Mouse (Mus musculus) limb, embryonic 13.5 days (tissue): ENCODE results near the gene Skap1. TPM values are rescaled to one million over a fixed set of nuclear protein-coding genes. Genes with fewer than 3 reads are reported as not detected.

Experiments
- ATAC-seq: fragments of 200-750 bp; cut with Nextera tagmentation; 2 replicates; pipeline ENCODE4 v1.8.0; 2017; ENCODE audit warnings: low read depth, moderate number of reproducible peaks, moderate TSS enrichment; ENCODE audit not compliant: low FRiP score
- H3K27ac ChIP-seq: fragments of 300-500 bp; sonication (generic); 2 replicates; pipeline ENCODE4 v1.5.1; 2015; ENCODE audit warnings: inconsistent platforms, mild to moderate bottlenecking, moderate library complexity
- H3K27me3 ChIP-seq: fragments of 300-500 bp; sonication (generic); 2 replicates; pipeline ENCODE4 v1.6.1; 2015; ENCODE audit warnings: mild to moderate bottlenecking, inconsistent platforms
- H3K36me3 ChIP-seq: fragments of 300-500 bp; sonication (generic); 2 replicates; pipeline ENCODE4 v1.6.1; 2015; ENCODE audit warnings: inconsistent platforms, mild to moderate bottlenecking, moderate library complexity
- H3K4me1 ChIP-seq: fragments of 300-500 bp; sonication (generic); 2 replicates; pipeline ENCODE4 v1.6.1; 2015; ENCODE audit warnings: inconsistent platforms
- H3K4me2 ChIP-seq: fragments of 300-500 bp; sonication (generic); replicated peaks from 2 replicates; pipeline ENCODE4 v1.6.1; 2015; ENCODE audit warnings: inconsistent platforms, mild to moderate bottlenecking, moderate library complexity
- H3K4me3 ChIP-seq: fragments of 300-500 bp; sonication (generic); 2 replicates; pipeline ENCODE4 v1.5.1; 2015; ENCODE audit warnings: moderate library complexity, mild to moderate bottlenecking, inconsistent platforms
- H3K9ac ChIP-seq: fragments of 300-500 bp; sonication (generic); 2 replicates; pipeline ENCODE4 v1.6.1; 2015; ENCODE audit warnings: mild to moderate bottlenecking, inconsistent platforms
- H3K9me3 ChIP-seq: fragments of 300-500 bp; sonication (generic); 2 replicates; pipeline ENCODE4 v1.6.1; 2016; ENCODE audit warnings: inconsistent platforms
- WGBS: fragments of 180-500 bp; shearing (Covaris S2); methylation state at CpG from one replicate; pipeline ENCODE4 v1.1.7; 2015; 5-methylcytosine and 5-hydroxymethylcytosine counted together
- polyA plus RNA-seq: library from polyadenylated mRNA; unstranded; fragments of >200 nt; fragmentation: Nextera tagmentation; extraction: Ambion mirVana; gene quantifications from 2 replicates; pipeline ENCODE4 v1.2.1, GENCODE M21; 2015

Gene Skap1
- polyA plus RNA-seq, 1 experiment from 2014 or later, result 0.61 TPM

DNA sequence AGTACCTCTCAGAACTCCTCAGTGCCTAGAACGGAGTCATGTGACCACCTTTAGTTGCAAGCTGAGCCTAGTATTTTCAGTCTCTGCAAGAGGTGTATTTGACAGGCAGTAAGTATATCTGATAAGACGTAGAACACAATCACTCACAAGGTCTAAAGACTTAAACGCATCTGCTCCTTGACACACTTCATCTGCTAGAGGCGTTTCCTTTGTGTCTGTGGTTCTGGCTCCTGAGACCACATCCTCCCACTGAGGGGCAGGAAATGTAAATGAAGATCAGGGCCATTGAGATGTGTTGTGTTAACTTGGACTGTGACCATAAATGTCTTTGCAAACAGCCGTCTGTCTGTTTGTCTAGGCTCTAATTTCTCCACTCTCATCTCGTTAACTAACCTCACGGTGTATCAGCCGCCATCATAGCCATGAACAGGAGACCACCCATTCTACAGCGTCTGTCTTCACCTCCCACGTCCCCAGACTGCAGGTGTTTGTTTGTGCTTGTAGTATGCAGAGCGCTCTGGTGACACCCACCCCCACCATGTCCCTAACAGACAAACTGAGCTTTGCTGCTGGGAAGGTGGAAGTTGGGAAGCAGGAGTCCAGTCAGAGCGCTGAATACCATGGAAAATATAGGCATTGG, 22.7 kb upstream of the Skap1 start:
- Histone ChIP-seq H3K27me3 (peaks cover 38% of the 10 kb centered on the region), H3K4me2 (no peak overlapping the region), H3K4me3 (no peak overlapping the region), H3K9ac (no peak overlapping the region), H3K4me1 (no peaks in the 10 kb centered on the region), H3K27ac (no peak overlapping the region), H3K36me3 (no peaks in the 10 kb centered on the region), H3K9me3 (no peaks in the 10 kb centered on the region)
- ATAC-seq, result no peak
- 54% methylated on average over 12 of the region's 12 CpGs for WGBS

DNA sequence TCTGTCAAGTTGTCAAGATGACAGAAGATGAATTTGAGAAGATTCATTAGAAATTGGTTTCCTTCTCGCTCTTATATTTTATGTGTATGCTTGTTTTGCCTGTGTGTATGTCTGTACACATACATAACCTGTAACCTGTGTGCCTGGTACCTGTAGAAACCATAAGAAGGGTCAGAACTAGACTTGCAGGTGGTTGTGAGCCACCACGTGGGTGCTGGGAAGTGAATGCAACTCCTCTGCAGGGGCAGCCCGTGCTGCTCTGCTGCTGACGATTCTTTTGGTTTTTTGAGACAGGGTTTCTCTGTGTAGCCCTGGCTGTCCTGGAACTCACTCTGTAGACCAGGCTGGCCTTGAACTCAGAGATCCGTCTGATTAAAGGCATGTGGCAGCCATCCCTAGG, 21.9 kb upstream of the Skap1 start:
- ATAC-seq, result no peak

DNA sequence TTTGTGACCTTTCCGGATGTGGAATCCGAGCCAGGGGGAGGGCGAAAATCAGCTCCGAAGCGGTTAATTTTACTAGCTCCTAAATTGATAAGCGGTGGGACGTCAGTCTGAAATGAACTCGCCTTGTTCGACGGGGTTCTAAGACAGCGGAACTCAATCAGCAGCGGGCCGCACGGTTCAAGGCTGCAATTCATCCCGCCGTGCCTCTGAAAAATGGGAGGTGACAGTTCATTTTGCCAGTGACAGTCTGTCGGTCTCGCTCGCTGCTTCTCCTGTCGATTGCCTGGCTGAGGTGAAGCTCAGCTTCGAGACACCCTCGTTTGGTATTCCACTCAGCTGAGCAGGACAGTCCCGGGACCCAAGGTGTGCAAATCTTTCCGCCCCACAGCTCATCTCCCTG, 16.5 kb upstream of the Skap1 start:
- Histone ChIP-seq H3K9ac (no peak overlapping the region), H3K9me3 (no peaks in the 10 kb centered on the region), H3K4me2 (no peak overlapping the region), H3K4me3 (no peak overlapping the region), H3K27ac (no peak overlapping the region), H3K27me3 (peaks cover 13% of the 10 kb centered on the region), H3K4me1 (no peaks in the 10 kb centered on the region), H3K36me3 (no peaks in the 10 kb centered on the region)
- 68% methylated on average over 24 of the region's 24 CpGs for WGBS
- ATAC-seq, result no peak

More for the DNA sequence above, 21.9 kb upstream of the Skap1 start:
- peaks cover 33% of the 10 kb centered on the region for H3K27me3 ChIP-seq
- 81% methylated on average over 5 of the region's 5 CpGs for WGBS
- H3K9me3 ChIP-seq, result no peaks in the 10 kb centered on the region
- H3K27ac ChIP-seq, result no peak overlapping the region
- no peak overlapping the region for H3K9ac ChIP-seq
- no peak overlapping the region for H3K4me3 ChIP-seq
- no peak overlapping the region for H3K4me2 ChIP-seq
- no peaks in the 10 kb centered on the region for H3K4me1 ChIP-seq
- H3K36me3 ChIP-seq, result no peaks in the 10 kb centered on the region

DNA sequence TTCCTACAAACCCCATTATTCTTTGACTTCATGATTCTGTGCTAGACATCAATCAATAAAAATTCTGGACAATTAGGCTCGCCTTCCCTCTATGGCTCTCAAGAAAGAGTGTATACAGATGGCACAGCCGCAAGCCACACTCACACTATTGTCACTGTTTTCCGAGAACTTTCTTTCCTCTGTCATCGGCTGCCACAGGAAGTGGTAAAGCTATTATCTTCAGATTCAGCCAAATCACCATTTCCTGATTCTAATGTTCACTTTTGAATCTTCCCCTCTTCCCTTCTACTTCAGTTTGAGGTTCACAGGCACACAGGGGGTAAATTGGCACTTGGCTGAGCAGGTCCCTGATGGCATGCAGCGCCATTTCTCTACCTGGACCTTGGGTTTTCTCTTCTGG, 9.3 kb upstream of the Skap1 start:
- H3K36me3 ChIP-seq, result no peaks in the 10 kb centered on the region
- peaks cover 39% of the 10 kb centered on the region for H3K27me3 ChIP-seq
- no peak overlapping the region for H3K4me2 ChIP-seq
- H3K4me1 ChIP-seq, result peaks cover 9% of the 10 kb centered on the region; the same call in 1 of the 2 replicates
- H3K27ac ChIP-seq, result no peak overlapping the region
- H3K4me3 ChIP-seq, result no peak overlapping the region
- H3K9me3 ChIP-seq, result no peaks in the 10 kb centered on the region
- 80% methylated on average over 5 of the region's 5 CpGs for WGBS
- no peak for ATAC-seq
- no peak overlapping the region for H3K9ac ChIP-seq

DNA sequence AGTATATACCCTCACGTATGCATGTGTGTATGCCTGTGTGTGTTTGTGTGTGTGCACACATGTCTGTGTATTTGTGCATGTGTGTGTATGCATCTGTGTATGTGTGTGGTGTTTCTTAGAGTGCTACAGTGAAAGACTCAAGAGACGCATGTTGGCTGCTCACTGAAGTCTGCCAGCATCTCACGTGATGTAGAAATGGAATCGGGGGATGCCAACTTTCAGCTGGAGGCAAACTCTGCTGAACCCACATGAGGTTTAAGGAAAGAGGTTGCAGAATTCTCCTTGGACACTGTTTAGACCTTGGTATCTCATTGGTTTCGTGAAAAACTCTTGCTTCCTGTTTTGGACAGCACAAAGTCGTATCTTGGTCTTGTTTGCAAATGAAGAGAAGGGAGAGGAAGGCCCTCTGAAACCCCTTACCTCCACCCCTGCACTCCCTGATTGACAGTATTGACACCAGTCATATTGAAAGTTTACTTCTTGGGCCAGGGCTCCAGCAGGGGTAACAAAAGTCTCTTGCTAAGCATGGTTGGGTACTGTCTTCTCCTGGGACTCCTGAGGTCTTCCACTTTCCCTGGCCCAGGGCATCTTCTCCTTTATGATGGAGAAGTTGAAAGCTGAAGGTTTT, 8.6 kb upstream of the Skap1 start:
- WGBS, result 91% methylated on average over 6 of the region's 6 CpGs
- Histone ChIP-seq H3K4me3 (no peak overlapping the region), H3K36me3 (no peaks in the 10 kb centered on the region), H3K4me1 (peaks cover 9% of the 10 kb centered on the region; the same call in 1 of the 2 replicates), H3K27me3 (peaks cover 46% of the 10 kb centered on the region), H3K4me2 (no peak overlapping the region), H3K9ac (no peak overlapping the region), H3K27ac (no peak overlapping the region), H3K9me3 (no peaks in the 10 kb centered on the region)
- ATAC-seq, result no peak

DNA sequence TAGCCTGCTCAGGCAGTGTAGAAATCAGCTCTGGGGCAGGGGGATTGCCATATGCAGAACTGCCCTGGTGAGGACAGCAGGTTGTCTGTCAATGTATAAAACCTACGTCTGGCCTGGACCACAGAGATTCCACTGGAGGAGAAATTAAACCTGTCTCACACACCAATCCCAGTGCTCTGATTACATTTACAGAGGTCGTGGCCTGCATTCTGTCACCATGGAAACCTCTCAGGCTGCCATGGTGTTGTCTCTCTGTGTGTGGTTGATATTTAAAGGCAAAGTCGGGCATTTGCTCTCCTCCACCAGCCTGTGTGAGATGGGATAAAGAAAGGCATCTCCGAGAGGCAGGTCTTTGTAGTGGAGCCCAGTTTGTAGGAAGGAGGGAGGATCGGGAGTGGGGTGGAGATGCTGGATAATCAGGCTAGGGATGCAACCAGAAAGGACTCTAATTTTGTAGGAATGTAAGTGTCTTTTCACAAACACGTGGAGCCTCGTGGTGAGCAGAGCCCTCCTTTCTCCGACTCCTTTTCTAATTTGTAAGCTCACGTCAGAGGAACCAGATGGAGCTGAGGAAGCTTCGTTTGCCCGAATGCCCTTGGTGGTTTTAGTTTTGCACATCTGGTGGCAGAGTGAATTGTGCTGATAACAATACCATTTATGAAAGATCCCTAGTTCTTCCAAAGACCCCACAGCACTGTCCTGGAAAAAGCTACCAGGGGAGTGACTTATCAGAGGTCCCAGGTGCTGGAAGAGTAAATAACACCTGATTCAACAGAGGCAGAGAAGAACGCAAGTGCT, 7.7 kb upstream of the Skap1 start:
- ATAC-seq, result no peak
- WGBS, result 34% methylated on average over 12 of the region's 12 CpGs
- Histone ChIP-seq H3K4me3 (no peak overlapping the region), H3K27ac (no peak overlapping the region), H3K27me3 (peaks cover 55% of the 10 kb centered on the region), H3K4me2 (no peak overlapping the region), H3K9ac (no peak overlapping the region), H3K4me1 (peaks cover 9% of the 10 kb centered on the region; the same call in 1 of the 2 replicates), H3K36me3 (no peaks in the 10 kb centered on the region), H3K9me3 (no peaks in the 10 kb centered on the region)

DNA sequence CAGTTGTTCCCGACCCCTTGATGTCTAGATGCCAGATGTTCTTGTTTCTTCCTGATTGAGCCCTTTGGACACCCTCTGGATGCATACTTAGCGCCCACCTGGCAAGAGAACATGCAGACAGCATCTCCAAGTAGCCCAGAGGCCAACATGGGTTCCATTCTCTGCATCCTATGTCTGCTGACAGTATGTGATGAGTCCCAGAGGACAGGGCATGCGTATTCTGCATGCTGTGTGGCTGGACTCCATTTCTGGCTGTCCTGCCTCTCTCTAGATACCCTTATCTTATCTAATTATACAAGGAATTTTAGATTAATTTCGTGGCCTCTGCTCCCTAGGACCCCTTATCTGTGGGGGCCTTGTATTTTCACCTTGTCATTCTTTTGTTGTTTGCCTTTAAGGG, 2.6 kb upstream of the Skap1 start:
- Histone ChIP-seq H3K4me1 (peaks cover 13% of the 10 kb centered on the region), H3K36me3 (no peaks in the 10 kb centered on the region), H3K4me2 (no peak overlapping the region), H3K27me3 (peaks cover 86% of the 10 kb centered on the region), H3K4me3 (no peak overlapping the region), H3K9me3 (no peaks in the 10 kb centered on the region), H3K27ac (no peak overlapping the region), H3K9ac (no peak overlapping the region)
- 44% methylated on average over 4 of the region's 4 CpGs for WGBS
- ATAC-seq, result no peak

DNA sequence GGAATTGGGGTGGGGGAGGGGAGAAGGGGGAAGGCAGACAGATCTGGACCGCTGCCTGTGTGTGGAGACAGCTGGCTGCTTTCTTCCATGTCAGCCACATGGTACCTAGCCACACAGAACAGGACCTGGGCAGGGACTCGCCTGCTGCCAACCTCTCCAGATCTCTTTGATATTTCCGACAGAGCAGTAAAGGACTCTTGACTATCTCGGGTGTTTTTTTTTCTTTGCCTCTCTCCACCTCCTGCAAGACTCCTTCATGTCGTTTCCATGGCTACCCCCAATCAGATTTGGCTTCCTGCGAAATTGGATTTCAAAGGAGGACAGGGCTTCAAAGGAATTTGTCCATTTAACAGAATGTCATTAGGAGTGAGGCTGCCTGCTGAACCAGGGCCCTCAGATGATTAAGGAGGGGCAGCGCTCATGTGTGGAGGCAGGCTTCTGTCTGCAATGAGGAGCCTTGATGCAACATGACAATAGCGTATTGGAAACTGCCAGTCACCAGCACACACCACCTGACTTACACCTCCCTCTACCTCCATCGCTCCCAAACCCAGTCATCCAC, 2.1 kb upstream of the Skap1 start:
- Histone ChIP-seq H3K27me3 (peaks cover 84% of the 10 kb centered on the region), H3K9ac (no peak overlapping the region), H3K27ac (no peak overlapping the region), H3K4me2 (no peak overlapping the region), H3K9me3 (no peaks in the 10 kb centered on the region), H3K4me1 (peaks cover 10% of the 10 kb centered on the region), H3K36me3 (no peaks in the 10 kb centered on the region), H3K4me3 (no peak overlapping the region)
- WGBS, result 7% methylated on average over 9 of the region's 9 CpGs
- ATAC-seq, result no peak

DNA sequence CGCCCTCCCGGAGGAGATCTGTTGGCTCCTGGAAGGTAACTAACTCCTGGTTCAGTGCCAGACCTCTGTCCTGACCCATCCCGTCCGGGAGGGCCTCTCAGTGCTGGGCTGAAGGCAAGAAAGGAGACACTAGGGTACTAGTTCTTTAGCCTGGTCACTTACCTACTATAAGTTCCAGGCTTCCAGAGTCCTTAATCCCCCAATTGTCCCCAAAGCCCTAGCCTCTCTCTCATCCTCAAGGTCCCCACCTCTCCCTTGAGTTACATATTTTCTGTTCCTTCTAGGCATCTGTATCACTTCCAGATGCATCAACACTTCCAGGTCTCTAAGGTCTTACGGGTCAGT, 295 bp downstream of the Skap1 start:
- Histone ChIP-seq H3K36me3 (no peaks in the 10 kb centered on the region), H3K4me3 (peak overlapping the region; percentile 35), H3K27me3 (peaks cover 80% of the 10 kb centered on the region), H3K9me3 (no peaks in the 10 kb centered on the region), H3K9ac (no peak overlapping the region), H3K4me1 (peaks cover 10% of the 10 kb centered on the region), H3K27ac (no peak overlapping the region), H3K4me2 (peak overlapping the region; percentile 58)
- 27% methylated on average over 4 of the region's 5 CpGs for WGBS
- no peak for ATAC-seq

DNA sequence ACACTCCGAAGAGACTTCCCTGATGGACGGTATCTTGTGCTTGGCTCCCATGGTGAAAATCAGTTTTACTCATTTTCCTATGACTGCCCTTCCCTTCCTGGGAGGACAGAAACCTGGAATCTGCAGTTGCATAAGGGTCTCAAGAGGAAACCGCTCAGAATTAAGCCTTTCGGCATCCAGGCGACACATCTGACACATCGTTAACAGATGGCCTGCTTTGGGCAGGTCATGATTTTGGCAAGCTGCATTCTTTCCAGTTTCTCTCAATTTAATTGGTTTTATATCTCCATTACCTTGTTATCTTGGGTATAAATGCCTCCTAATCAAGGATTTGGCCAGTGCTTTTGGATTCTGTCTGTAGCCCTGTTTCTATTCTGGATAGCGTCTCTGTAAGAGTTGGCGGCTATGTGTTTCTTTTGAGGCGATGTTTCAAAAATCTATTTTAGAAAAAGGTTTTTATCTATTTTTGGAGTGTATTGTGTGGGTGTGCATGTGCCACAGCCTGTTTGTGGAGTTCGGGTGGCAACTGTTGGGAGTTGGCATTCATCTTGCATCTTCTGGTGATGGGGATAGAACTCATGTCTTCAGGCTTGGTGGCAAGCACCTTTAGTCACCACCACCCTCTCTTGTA, 1.1 kb downstream of the Skap1 start:
- 61% methylated on average over 10 of the region's 10 CpGs for WGBS
- H3K9me3 ChIP-seq, result no peaks in the 10 kb centered on the region
- ATAC-seq, result no peak
- H3K4me2 ChIP-seq, result no peak overlapping the region
- H3K4me1 ChIP-seq, result peaks cover 10% of the 10 kb centered on the region
- no peak overlapping the region for H3K4me3 ChIP-seq
- H3K9ac ChIP-seq, result no peak overlapping the region
- no peak overlapping the region for H3K27ac ChIP-seq
- H3K27me3 ChIP-seq, result peaks cover 72% of the 10 kb centered on the region
- no peaks in the 10 kb centered on the region for H3K36me3 ChIP-seq

DNA sequence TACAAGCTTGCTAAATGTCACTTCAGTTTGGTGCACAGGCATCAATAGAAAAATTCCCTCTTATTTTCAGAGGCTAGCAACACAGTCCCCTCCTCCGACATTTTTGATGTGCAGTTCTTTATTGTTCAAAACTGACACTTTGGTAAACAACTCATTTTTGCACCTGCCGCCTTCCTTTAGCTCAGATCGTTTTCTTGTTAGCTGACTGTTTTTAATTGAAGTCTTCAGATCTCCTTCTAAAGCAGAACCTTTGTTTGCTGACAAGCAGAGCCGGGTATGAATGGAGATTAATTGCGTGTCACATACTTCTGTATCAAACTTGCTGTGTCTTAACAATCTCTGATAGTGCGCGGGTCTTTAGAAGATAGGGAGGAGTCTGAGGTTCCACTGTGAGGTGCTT, 2.0 kb downstream of the Skap1 start:
- H3K4me1 ChIP-seq, result peaks cover 10% of the 10 kb centered on the region
- H3K27me3 ChIP-seq, result peaks cover 71% of the 10 kb centered on the region
- no peaks in the 10 kb centered on the region for H3K36me3 ChIP-seq
- H3K9ac ChIP-seq, result no peak overlapping the region
- H3K9me3 ChIP-seq, result no peaks in the 10 kb centered on the region
- H3K4me2 ChIP-seq, result no peak overlapping the region
- 43% methylated on average over 7 of the region's 7 CpGs for WGBS
- no peak for ATAC-seq
- no peak overlapping the region for H3K27ac ChIP-seq
- no peak overlapping the region for H3K4me3 ChIP-seq

DNA sequence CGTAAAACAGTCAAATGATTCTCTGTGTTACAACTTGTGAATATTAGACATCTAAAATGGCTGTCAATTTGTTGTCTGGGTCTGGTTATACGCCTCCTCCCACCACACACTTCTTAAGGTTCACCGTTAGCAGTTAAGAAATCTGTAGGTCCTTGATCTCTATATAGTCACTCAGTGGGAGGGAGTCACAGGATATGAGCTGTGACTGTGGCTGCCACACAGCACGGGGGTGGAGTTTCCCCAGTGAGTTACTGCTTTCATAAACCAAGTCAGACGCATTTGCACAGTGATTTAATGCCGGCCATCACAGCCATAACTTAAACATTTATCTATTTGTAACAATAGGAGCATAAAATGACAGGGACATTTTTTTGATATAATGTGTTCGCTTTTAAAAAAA, 2.6 kb downstream of the Skap1 start:
- no peak for ATAC-seq
- Histone ChIP-seq H3K36me3 (no peaks in the 10 kb centered on the region), H3K27ac (no peak overlapping the region), H3K4me2 (no peak overlapping the region), H3K4me3 (no peak overlapping the region), H3K9ac (no peak overlapping the region), H3K4me1 (peaks cover 10% of the 10 kb centered on the region), H3K9me3 (no peaks in the 10 kb centered on the region), H3K27me3 (peaks cover 65% of the 10 kb centered on the region)
- 25% methylated on average over 7 of the region's 7 CpGs for WGBS
